ENCODE assay signal across 9 mouse cellular contexts in the genomic region with DNA sequence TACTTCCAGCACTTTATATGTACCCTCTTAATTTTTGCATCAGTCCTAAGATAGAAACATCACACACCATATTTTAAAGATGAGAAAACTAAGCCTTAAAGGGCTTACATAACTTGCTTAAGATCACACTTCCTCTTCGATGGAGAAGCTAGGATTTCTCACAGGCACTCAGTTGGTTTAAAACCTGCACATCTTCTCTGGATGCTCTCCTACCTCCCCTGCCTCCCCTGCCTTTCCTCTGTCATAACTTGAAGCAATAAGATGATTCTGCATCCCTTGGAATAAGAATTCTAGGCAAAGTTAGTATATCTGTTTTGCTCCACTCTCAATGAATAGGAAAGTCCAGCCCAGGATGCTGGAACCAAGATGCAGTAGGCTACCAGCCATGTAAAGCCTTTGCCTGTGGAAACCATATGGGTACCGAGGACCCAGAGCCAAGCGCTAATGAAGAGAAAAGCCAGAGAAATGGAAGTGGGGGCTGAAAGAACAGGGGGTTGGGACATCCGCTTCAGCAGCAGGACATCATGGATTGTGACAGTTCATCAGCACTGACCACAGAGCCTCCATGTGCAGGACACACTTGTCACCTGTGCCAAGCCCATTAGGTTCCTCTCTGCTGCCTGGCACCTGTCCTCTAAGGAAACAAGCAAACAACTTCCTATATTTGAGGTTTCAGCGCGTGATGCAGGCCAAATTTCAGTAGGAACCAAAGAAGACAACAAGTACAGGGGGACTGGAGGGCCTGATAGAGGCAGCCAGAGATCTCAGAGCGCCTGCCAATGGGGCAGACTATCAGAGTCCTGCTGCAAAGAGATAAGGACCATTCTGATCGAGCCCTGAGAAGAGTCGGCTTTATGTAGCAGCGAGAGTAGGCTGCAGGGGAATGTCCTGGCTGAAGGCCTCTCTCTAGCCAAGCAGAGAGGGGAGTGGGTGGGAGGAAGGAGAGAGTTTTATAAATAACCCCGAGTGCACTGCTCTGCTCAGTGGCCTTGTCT.
DNase-seq lines count a peak whose midpoint lies in the region; ATAC-seq and TF ChIP-seq lines count a peak whose summit lies in the region.
"Had no signal": no experiment of that assay in that cellular context is flagged by ENCODE, and none has a peak within 500 bp of the region (broad histone marks: within the 10 kb centered on the region; RNA-seq: fewer than 3 reads in every experiment).

No protein-coding gene starts in this region.

- peak overlapping the region; percentile 47; the same call in 1 of the 2 replicates for H3K27ac ChIP-seq in kidney, postnatal 0 days
- peak overlapping the region; percentile 88 for H3K27ac ChIP-seq in heart, embryonic 11.5 days (ENCODE audit: low read depth, low read length)
- H3K27ac ChIP-seq: hindbrain, embryonic 15.5 days had no signal

- 58% methylated on average over 11 of the region's 11 CpGs for WGBS in kidney, postnatal 0 days
- 35% methylated on average over 11 of the region's 11 CpGs for WGBS in heart, embryonic 11.5 days (ENCODE audit: insufficient replicate concordance)

- H3K9ac ChIP-seq in kidney, postnatal 0 days (ENCODE audit: low read depth, low read length): no peak overlapping the region
- peak overlapping the region; percentile 44 for H3K9ac ChIP-seq in heart, embryonic 11.5 days (ENCODE audit: low read depth, low read length)
- H3K9ac ChIP-seq: hindbrain, embryonic 15.5 days had no signal

- no peaks in the 10 kb centered on the region for H3K9me3 ChIP-seq in kidney, postnatal 0 days (replicated peaks; ENCODE audit: low read length)
- H3K9me3 ChIP-seq in heart, embryonic 11.5 days (replicated peaks; ENCODE audit: control insufficient read depth, low read length): no peaks in the 10 kb centered on the region
- H3K9me3 ChIP-seq: hindbrain, embryonic 15.5 days had no signal

- no peaks in the 10 kb centered on the region for H3K27me3 ChIP-seq in kidney, postnatal 0 days (ENCODE audit: insufficient read depth, low read length)
- no peaks in the 10 kb centered on the region for H3K27me3 ChIP-seq in heart, embryonic 11.5 days (ENCODE audit: control insufficient read depth, insufficient read depth, low read length)
- H3K27me3 ChIP-seq: hindbrain, embryonic 15.5 days had no signal

- ATAC-seq in kidney, postnatal 0 days (replicated peaks; ENCODE audit: low FRiP score, low read depth): no peak
- ATAC-seq in heart, embryonic 11.5 days (replicated peaks; ENCODE audit: insufficient number of reproducible peaks, low FRiP score, low TSS enrichment): peak; percentile 88

- peaks cover 17% of the 10 kb centered on the region for H3K4me1 ChIP-seq in kidney, postnatal 0 days (replicated peaks; ENCODE audit: insufficient read depth, low read length)
- H3K4me1 ChIP-seq in heart, embryonic 11.5 days (ENCODE audit: control insufficient read depth, insufficient read depth, low read length): peaks cover 32% of the 10 kb centered on the region
- H3K4me1 ChIP-seq: hindbrain, embryonic 15.5 days had no signal

- no peak for TF ChIP-seq CTCF in kidney, postnatal 0 days (IDR thresholded peaks at IDR 0.05; ENCODE audit: low read depth)

- DNase-seq in kidney, postnatal 0 days (ENCODE audit: low spot score): peak; percentile 79
- no peak for DNase-seq in kidney, postnatal 10 days
- peak; percentile 84 for DNase-seq in c-Kit-positive CD71-positive TER-119-positive erythroid progenitor cells, embryonic 14.5 days (ENCODE audit: low spot score)
- peak; percentile 50 for DNase-seq in spleen, adult 12 weeks (ENCODE audit: low spot score)
- no peak for DNase-seq in adrenal gland, adult 8-10 months
- no peak for DNase-seq in kidney, adult 18-20 months
- no peak for DNase-seq in layer of hippocampus, adult 8-10 months (ENCODE audit: low spot score in 2 of 2)

- H3K4me3 ChIP-seq in kidney, postnatal 0 days (replicated peaks; ENCODE audit: low read depth, low read length): no peak overlapping the region
- no peak overlapping the region for H3K4me3 ChIP-seq in heart, embryonic 11.5 days (ENCODE audit: low read depth, low read length)
- H3K4me3 ChIP-seq: hindbrain, embryonic 15.5 days had no signal

- H3K4me2 ChIP-seq in kidney, postnatal 0 days (ENCODE audit: low read length): no peak overlapping the region
- peak overlapping the region; percentile 55 for H3K4me2 ChIP-seq in heart, embryonic 11.5 days
- H3K4me2 ChIP-seq: hindbrain, embryonic 15.5 days had no signal

- no peaks in the 10 kb centered on the region for H3K36me3 ChIP-seq in kidney, postnatal 0 days (ENCODE audit: insufficient read depth, low read length)
- no peaks in the 10 kb centered on the region for H3K36me3 ChIP-seq in heart, embryonic 11.5 days (ENCODE audit: control insufficient read depth, insufficient read depth, low read length)
- H3K36me3 ChIP-seq: hindbrain, embryonic 15.5 days had no signal

Comparison
In these comparisons a context has a peak if more than half of its experiments do, and no peak if none do; other contexts are left out.
1. DNase-seq: peak in kidney, postnatal 0 days (single experiment), c-Kit-positive CD71-positive TER-119-positive erythroid progenitor cells, embryonic 14.5 days (single experiment) and spleen, adult 12 weeks (single experiment); none in kidney, postnatal 10 days (single experiment), adrenal gland, adult 8-10 months (single experiment), kidney, adult 18-20 months (single experiment) and layer of hippocampus, adult 8-10 months (0 of 2).